Mouse (Mus musculus) liver, embryonic 13.5 days (tissue): ENCODE data around the gene Mlxip. TPM values are rescaled to one million over a fixed set of nuclear protein-coding genes. Genes with fewer than 3 reads are reported as not detected.

Experiments
- ATAC-seq: fragments of 200-750 bp; cut with Nextera tagmentation; 2 replicates; pipeline ENCODE4 v1.8.0; 2017; ENCODE audit warnings: low read depth, mild to moderate bottlenecking, moderate number of reproducible peaks, moderate library complexity
- DNase-seq: peaks from one replicate; pipeline ENCODE4 v3.0.0; 2022
- H3K27ac ChIP-seq: fragments of 300-500 bp; sonication (generic); 2 replicates; pipeline ENCODE4 v1.5.1; 2015; ENCODE audit warnings: moderate library complexity, mild to moderate bottlenecking, inconsistent platforms
- H3K27me3 ChIP-seq: fragments of 300-500 bp; sonication (generic); 2 replicates; pipeline ENCODE4 v1.6.1; 2015; ENCODE audit warnings: mild to moderate bottlenecking, inconsistent platforms
- H3K36me3 ChIP-seq: fragments of 300-500 bp; sonication (generic); 2 replicates; pipeline ENCODE4 v1.6.1; 2015; ENCODE audit warnings: mild to moderate bottlenecking, inconsistent platforms
- H3K4me1 ChIP-seq: fragments of 300-500 bp; sonication (generic); replicated peaks from 2 replicates; pipeline ENCODE4 v1.6.1; 2015; ENCODE audit warnings: inconsistent platforms
- H3K4me2 ChIP-seq: fragments of 300-500 bp; sonication (generic); 2 replicates; pipeline ENCODE4 v1.6.1; 2015; ENCODE audit warnings: inconsistent platforms, mild to moderate bottlenecking, moderate library complexity
- H3K4me3 ChIP-seq: fragments of 300-500 bp; sonication (generic); replicated peaks from 2 replicates; pipeline ENCODE4 v1.5.1; 2015; ENCODE audit warnings: mild to moderate bottlenecking, inconsistent platforms
- H3K9ac ChIP-seq: fragments of 300-500 bp; sonication (generic); 2 replicates; pipeline ENCODE4 v1.6.1; 2015; ENCODE audit warnings: mild to moderate bottlenecking, inconsistent platforms
- H3K9me3 ChIP-seq: fragments of 300-500 bp; sonication (generic); replicated peaks from 2 replicates; pipeline ENCODE4 v1.6.1; 2016; ENCODE audit warnings: inconsistent platforms
- WGBS: fragments of 180-500 bp; shearing (Covaris S2); methylation state at CpG from one replicate; pipeline ENCODE4 v1.1.7; 2015; ENCODE audit not compliant: insufficient replicate concordance; 5-methylcytosine and 5-hydroxymethylcytosine counted together
- polyA plus RNA-seq: library from polyadenylated mRNA; unstranded; fragments of >200 nt; fragmentation: Nextera tagmentation; extraction: Ambion mirVana; gene quantifications from 2 replicates; pipeline ENCODE4 v1.2.1, GENCODE M21; 2015

The Mlxip gene
- polyA plus RNA-seq, 1 experiment from 2014 or later = 3.6 TPM

GRCm38 (mm10) chr5:123364302-123364971 is 30.2 kb upstream of the Mlxip start:
- Histone ChIP-seq H3K27ac (no peak overlapping the region), H3K9ac (no peak overlapping the region), H3K4me2 (no peak overlapping the region), H3K9me3 (no peaks in the 10 kb centered on the region), H3K27me3 (no peaks in the 10 kb centered on the region), H3K4me3 (no peak overlapping the region), H3K4me1 (no peaks in the 10 kb centered on the region), H3K36me3 (peaks cover 77% of the 10 kb centered on the region)
- DNase-seq (no peak), ATAC-seq (no peak)
- 87% methylated on average over 11 of the region's 11 CpGs for WGBS

DNA sequence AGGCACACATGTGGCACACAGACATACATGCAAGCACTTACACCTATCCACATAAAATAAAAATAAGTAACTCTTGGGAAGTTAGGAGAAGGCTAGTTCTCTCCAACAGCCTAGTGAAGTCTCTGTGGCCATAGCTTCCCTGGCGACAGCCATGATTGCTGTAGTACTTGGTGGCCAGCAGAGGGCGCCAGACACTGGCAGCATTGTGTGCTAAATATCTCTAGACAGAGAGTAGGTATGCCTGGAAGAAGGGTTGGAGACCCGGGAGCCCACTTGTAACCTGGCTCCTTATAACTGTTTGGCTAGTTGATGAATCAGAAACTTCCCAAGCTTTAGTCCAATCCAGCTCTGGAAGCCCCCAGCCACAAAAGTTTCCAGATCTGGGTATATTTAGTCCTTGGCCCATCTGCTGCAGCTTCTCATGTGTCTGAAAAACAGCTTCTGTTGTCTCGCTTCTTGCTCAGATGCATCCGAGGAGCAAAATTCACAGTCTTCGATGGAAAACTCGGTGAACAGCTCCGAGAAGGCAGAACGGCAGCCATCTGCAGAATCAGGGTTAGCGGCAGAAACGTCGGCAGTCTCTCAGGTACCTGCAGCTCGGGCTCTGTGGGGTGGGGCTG is 25.6 kb upstream of the Mlxip start:
- peaks cover 83% of the 10 kb centered on the region for H3K36me3 ChIP-seq
- H3K4me1 ChIP-seq = no peaks in the 10 kb centered on the region
- H3K27ac ChIP-seq = no peak overlapping the region
- no peaks in the 10 kb centered on the region for H3K9me3 ChIP-seq
- no peak overlapping the region for H3K9ac ChIP-seq
- H3K4me3 ChIP-seq = no peak overlapping the region
- 68% methylated on average over 13 of the region's 13 CpGs for WGBS
- no peak overlapping the region for H3K4me2 ChIP-seq
- no peaks in the 10 kb centered on the region for H3K27me3 ChIP-seq
- ATAC-seq = no peak
- no peak for DNase-seq

DNA sequence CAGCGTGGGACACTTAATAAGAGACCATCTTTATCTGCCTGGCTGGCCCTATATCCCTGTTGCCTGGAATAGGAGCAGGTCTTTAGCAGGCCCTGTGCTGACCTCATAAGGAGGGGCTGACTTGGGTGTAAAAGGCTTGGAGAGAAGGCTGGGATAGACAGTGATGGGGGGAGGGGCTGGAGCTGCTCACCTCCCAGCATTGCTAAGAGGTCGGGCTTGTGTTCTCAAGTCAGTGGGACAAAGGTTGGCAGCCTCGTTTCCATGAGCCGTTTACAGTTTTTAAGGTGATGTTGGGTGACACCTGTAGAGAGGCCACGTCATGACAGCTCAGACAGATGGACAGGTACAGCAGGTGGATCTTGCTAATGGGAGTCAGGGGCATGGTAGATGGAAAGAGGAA is 24.5 kb upstream of the Mlxip start:
- H3K9ac ChIP-seq = no peak overlapping the region
- H3K4me3 ChIP-seq = no peak overlapping the region
- DNase-seq (no peak), ATAC-seq (no peak)
- H3K27ac ChIP-seq = no peak overlapping the region
- no peaks in the 10 kb centered on the region for H3K4me1 ChIP-seq
- H3K9me3 ChIP-seq = no peaks in the 10 kb centered on the region
- H3K4me2 ChIP-seq = no peak overlapping the region
- WGBS = 59% methylated on average over 5 of the region's 5 CpGs
- no peaks in the 10 kb centered on the region for H3K27me3 ChIP-seq
- peaks cover 73% of the 10 kb centered on the region for H3K36me3 ChIP-seq

GRCm38 (mm10) chr5:123375262-123375661 is 19.3 kb upstream of the Mlxip start:
- Histone ChIP-seq H3K27me3 (no peaks in the 10 kb centered on the region), H3K9me3 (no peaks in the 10 kb centered on the region), H3K4me3 (no peak overlapping the region), H3K4me1 (peaks cover 5% of the 10 kb centered on the region; the same call in 1 of the 2 replicates), H3K36me3 (peaks cover 38% of the 10 kb centered on the region), H3K4me2 (no peak overlapping the region), H3K27ac (no peak overlapping the region), H3K9ac (no peak overlapping the region)
- 83% methylated on average over 10 of the region's 10 CpGs for WGBS
- ATAC-seq (no peak), DNase-seq (no peak)

GRCm38 (mm10) chr5:123375793-123376452 is 18.7 kb upstream of the Mlxip start:
- no peak overlapping the region for H3K27ac ChIP-seq
- H3K4me2 ChIP-seq = no peak overlapping the region
- peaks cover 31% of the 10 kb centered on the region for H3K36me3 ChIP-seq
- no peaks in the 10 kb centered on the region for H3K27me3 ChIP-seq
- H3K9me3 ChIP-seq = no peaks in the 10 kb centered on the region
- DNase-seq (no peak), ATAC-seq (no peak)
- 76% methylated on average over 6 of the region's 6 CpGs for WGBS
- peaks cover 5% of the 10 kb centered on the region; the same call in 1 of the 2 replicates for H3K4me1 ChIP-seq
- H3K9ac ChIP-seq = no peak overlapping the region
- H3K4me3 ChIP-seq = no peak overlapping the region

- H3K9ac ChIP-seq = no peak overlapping the region
- H3K27ac ChIP-seq = no peak overlapping the region
- no peak overlapping the region for H3K4me3 ChIP-seq
- no peak for DNase-seq
- ATAC-seq = no peak
- peaks cover 25% of the 10 kb centered on the region for H3K36me3 ChIP-seq
- H3K4me2 ChIP-seq = no peak overlapping the region
- H3K9me3 ChIP-seq = no peaks in the 10 kb centered on the region
- WGBS = 52% methylated on average over 10 of the region's 10 CpGs
- peaks cover 6% of the 10 kb centered on the region; the same call in 1 of the 2 replicates for H3K4me1 ChIP-seq
- peaks cover 3% of the 10 kb centered on the region for H3K27me3 ChIP-seq
Observed at GRCm38 (mm10) chr5:123376569-123376968, 18.0 kb upstream of the Mlxip start.

DNA sequence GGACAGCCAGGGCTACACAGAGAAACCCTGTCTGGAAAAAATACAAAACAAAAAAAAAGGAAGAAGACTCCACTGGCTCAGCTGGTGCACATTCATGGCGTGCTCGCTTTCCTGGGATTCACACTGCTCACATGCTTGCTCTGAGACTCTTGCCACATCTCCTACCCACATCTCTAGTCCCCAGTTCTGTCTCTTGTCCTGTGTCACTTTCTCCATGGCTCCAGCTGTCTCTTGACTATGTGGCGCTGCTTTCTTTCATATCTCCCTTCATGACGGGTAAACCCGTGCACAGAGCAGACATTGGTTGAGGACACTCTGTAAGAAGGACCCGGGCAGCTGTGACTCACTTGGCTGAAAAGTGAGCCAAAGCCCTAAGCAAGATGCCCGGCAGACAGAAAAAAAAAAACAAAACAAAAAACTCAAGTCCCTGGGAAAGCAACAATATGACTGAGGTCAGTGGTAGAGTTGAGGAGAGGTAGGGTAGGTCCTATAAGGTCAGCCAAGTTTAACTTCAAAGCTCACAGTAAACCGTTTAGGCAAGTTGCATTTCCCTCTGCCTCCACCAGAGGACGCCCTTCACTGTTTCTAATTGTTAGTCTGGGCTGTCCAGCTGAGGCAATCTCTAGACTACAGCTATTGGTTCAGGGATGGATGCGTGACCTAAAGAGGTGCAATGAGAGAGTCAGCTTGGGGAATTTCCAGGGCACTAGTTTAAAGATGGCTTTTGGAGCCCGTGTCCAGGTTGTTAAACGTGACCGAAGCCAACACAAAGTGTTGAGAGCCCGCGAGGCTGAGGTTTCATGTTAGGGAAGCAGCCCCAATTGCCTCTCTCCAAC is 17.3 kb upstream of the Mlxip start:
- H3K36me3 ChIP-seq = peaks cover 17% of the 10 kb centered on the region
- H3K27ac ChIP-seq = no peak overlapping the region
- H3K27me3 ChIP-seq = peaks cover 11% of the 10 kb centered on the region
- H3K4me2 ChIP-seq = no peak overlapping the region
- no peak overlapping the region for H3K4me3 ChIP-seq
- DNase-seq = peak; percentile 59
- peaks cover 13% of the 10 kb centered on the region for H3K4me1 ChIP-seq
- 60% methylated on average over 15 of the region's 15 CpGs for WGBS
- no peak overlapping the region for H3K9ac ChIP-seq
- no peaks in the 10 kb centered on the region for H3K9me3 ChIP-seq
- peak; percentile 51; the same call in 1 of the 2 replicates for ATAC-seq

- H3K4me3 ChIP-seq = no peak overlapping the region
- H3K9me3 ChIP-seq = no peaks in the 10 kb centered on the region
- no peak overlapping the region for H3K4me2 ChIP-seq
- H3K36me3 ChIP-seq = 0 out of 2 replicates have a peak, but pooled peaks cover 4% of the 10 kb centered on the region
- ATAC-seq (no peak), DNase-seq (no peak)
- no peak overlapping the region for H3K9ac ChIP-seq
- 78% methylated on average over 9 of the region's 9 CpGs for WGBS
- no peak overlapping the region for H3K27ac ChIP-seq
- H3K27me3 ChIP-seq = peaks cover 17% of the 10 kb centered on the region
- peaks cover 15% of the 10 kb centered on the region for H3K4me1 ChIP-seq
Observed at GRCm38 (mm10) chr5:123378712-123379111, 15.9 kb upstream of the Mlxip start.

DNA sequence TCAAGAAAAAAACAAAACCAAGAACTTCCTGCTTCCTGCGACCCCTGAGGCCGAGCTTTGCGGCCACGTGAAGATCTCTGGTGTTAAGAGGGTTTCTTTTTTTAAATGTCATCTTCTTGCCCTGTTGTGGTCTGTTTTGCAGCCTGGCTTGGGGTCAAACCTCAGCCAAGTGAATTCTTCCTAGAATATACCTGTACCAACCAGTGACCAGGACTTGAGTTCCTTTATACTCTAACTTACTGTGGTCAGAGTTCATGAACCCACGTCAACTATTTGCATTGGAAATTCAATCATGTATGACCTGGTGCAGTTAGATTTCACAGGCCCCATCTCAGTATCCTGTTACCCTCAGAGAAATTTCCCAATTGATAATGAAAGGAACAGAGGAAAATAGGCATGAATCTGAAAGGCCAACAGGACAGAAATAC is 15.1 kb upstream of the Mlxip start:
- H3K27ac ChIP-seq = no peak overlapping the region
- DNase-seq (no peak), ATAC-seq (no peak)
- no peak overlapping the region for H3K4me3 ChIP-seq
- peaks cover 19% of the 10 kb centered on the region for H3K27me3 ChIP-seq
- WGBS = 19% methylated on average over 5 of the region's 5 CpGs
- no peak overlapping the region for H3K9ac ChIP-seq
- peaks cover 15% of the 10 kb centered on the region for H3K4me1 ChIP-seq
- no peaks in the 10 kb centered on the region for H3K9me3 ChIP-seq
- H3K36me3 ChIP-seq = 0 out of 2 replicates have a peak, but pooled peaks cover 4% of the 10 kb centered on the region
- H3K4me2 ChIP-seq = no peak overlapping the region

GRCm38 (mm10) chr5:123381968-123382367 is 12.6 kb upstream of the Mlxip start:
- Histone ChIP-seq H3K27me3 (peaks cover 19% of the 10 kb centered on the region), H3K9me3 (0 out of 2 replicates have a peak, but pooled peaks cover under 1% of the 10 kb centered on the region), H3K9ac (no peak overlapping the region), H3K4me1 (peaks cover 15% of the 10 kb centered on the region), H3K36me3 (no peaks in the 10 kb centered on the region), H3K27ac (no peak overlapping the region), H3K4me3 (no peak overlapping the region), H3K4me2 (peak overlapping the region; percentile 27; the same call in 1 of the 2 replicates)
- no peak for DNase-seq
- WGBS = 21% methylated on average over 20 of the region's 20 CpGs
- no peak for ATAC-seq

DNA sequence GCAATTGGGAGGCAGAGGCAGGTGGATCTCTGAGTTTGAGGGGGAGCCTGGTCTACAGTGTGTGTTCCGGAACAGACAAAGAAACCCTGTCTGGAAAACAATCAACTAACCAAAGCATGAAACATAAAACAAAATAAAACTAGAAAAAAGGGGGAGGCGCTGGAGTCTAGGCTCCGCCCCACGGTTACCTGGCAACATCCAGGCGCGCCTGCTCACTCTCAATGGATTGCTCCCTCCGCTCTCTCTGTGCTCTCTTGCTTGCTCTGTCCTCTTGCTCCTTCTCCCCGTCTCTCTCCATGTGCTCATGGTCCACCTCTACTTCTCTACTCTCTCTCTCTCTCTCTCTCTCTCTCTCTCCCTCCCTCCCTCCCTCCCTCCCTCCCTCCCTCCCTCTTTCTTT is 11.9 kb upstream of the Mlxip start:
- H3K4me2 ChIP-seq = no peak overlapping the region
- no peak overlapping the region for H3K4me3 ChIP-seq
- peaks cover 19% of the 10 kb centered on the region for H3K27me3 ChIP-seq
- H3K36me3 ChIP-seq = no peaks in the 10 kb centered on the region
- H3K9me3 ChIP-seq = 0 out of 2 replicates have a peak, but pooled peaks cover 2% of the 10 kb centered on the region
- peaks cover 15% of the 10 kb centered on the region for H3K4me1 ChIP-seq
- no peak overlapping the region for H3K27ac ChIP-seq
- 68% methylated on average over 8 of the region's 8 CpGs for WGBS
- ATAC-seq = no peak
- no peak overlapping the region for H3K9ac ChIP-seq
- DNase-seq = no peak
